Comparison of ENCODE assay signal across 22 mouse cellular contexts in genomic region chr15:13094881-13095256, GRCm38 (mm10).
"Had no signal": no experiment of that assay in that cellular context is flagged by ENCODE, and none has a peak within 500 bp of the region (broad histone marks: within the 10 kb centered on the region; RNA-seq: fewer than 3 reads in every experiment).

No protein-coding gene starts in this region.

- H3K4me2 ChIP-seq: kidney, embryonic 15.5 days; limb, embryonic 13.5 days; liver, embryonic 12.5 days; liver, embryonic 15.5 days; lung, embryonic 15.5 days; midbrain, embryonic 15.5 days; neural tube, embryonic 12.5 days; stomach, embryonic 15.5 days had no signal

- H3K36me3 ChIP-seq: kidney, embryonic 15.5 days; limb, embryonic 10.5 days; limb, embryonic 13.5 days; liver, embryonic 12.5 days; liver, embryonic 15.5 days; lung, embryonic 15.5 days; midbrain, embryonic 15.5 days; neural tube, embryonic 12.5 days; stomach, embryonic 15.5 days had no signal

- H3K27ac ChIP-seq: kidney, embryonic 15.5 days; limb, embryonic 10.5 days; limb, embryonic 13.5 days; liver, embryonic 12.5 days; liver, embryonic 15.5 days; lung, embryonic 15.5 days; midbrain, embryonic 15.5 days; neural tube, embryonic 12.5 days; stomach, embryonic 15.5 days had no signal

- H3K27me3 ChIP-seq: kidney, embryonic 15.5 days; limb, embryonic 13.5 days; liver, embryonic 12.5 days; liver, embryonic 15.5 days; lung, embryonic 15.5 days; megakaryocyte, embryonic 14.5 days; midbrain, embryonic 15.5 days; neural tube, embryonic 12.5 days; stomach, embryonic 15.5 days had no signal

- H3K4me3 ChIP-seq: kidney, embryonic 15.5 days; limb, embryonic 10.5 days; limb, embryonic 13.5 days; liver, embryonic 12.5 days; liver, embryonic 15.5 days; lung, embryonic 15.5 days; megakaryocyte, embryonic 14.5 days; midbrain, embryonic 10.5 days; midbrain, embryonic 15.5 days; neural tube, embryonic 12.5 days; stomach, embryonic 15.5 days had no signal

- ATAC-seq: liver, embryonic 12.5 days had no signal

- H3K9ac ChIP-seq: kidney, embryonic 15.5 days; limb, embryonic 13.5 days; liver, embryonic 12.5 days; liver, embryonic 15.5 days; lung, embryonic 15.5 days; midbrain, embryonic 15.5 days; neural tube, embryonic 12.5 days; stomach, embryonic 15.5 days had no signal

- H3K4me1 ChIP-seq: kidney, embryonic 15.5 days; limb, embryonic 10.5 days; liver, embryonic 12.5 days; liver, embryonic 15.5 days; lung, embryonic 15.5 days; megakaryocyte, embryonic 14.5 days; neural tube, embryonic 12.5 days; stomach, embryonic 15.5 days had no signal

- DNase-seq: kidney, adult 8-10 months; kidney, postnatal 10 days; kidney, postnatal 36 days; liver; lung, adult 18-20 months; lung, postnatal 10 days; lung, postnatal 36 days; retina, postnatal 1 day; right cerebral cortex, postnatal 25 days; spleen, adult 18-20 months; thymus, postnatal 36 days had no signal

- H3K9me3 ChIP-seq: kidney, embryonic 15.5 days; limb, embryonic 10.5 days; limb, embryonic 13.5 days; liver, embryonic 12.5 days; liver, embryonic 15.5 days; lung, embryonic 15.5 days; megakaryocyte, embryonic 14.5 days; midbrain, embryonic 10.5 days; midbrain, embryonic 15.5 days; neural tube, embryonic 12.5 days; stomach, embryonic 15.5 days had no signal
